Mouse (Mus musculus): Measurements from ENCODE around the gene Rsph3a. TPM values are rescaled to one million over a fixed set of nuclear protein-coding genes. Genes with fewer than 3 reads are reported as not detected.

Gene Rsph3a
- polyA plus RNA-seq, 1 experiment from 2014 or later, result 65.1 TPM

DNA sequence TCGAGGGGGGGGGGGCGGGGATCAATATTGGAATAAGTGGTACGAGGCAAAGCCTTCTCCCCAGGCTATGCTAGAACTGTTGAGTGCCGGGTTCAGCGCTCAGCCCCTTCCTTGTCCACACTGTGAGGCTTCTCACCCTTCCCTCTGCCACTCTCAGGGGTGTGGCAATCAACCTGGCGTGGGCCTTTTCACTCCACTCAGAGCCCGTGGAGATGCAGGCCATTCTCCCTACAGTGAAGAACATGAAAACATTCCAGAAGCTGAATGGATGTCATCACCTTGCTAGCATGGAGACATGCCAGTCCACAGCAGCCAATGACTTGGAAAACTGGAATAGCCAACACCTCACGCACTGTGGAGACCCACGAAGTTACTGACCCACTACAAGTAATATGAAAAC, 29.6 kb upstream of the Rsph3a start:
- no peak for ATAC-seq (ENCODE audit: low FRiP score)
- Histone ChIP-seq H3K9me3 (replicated peaks) (no peaks in the 10 kb centered on the region), H3K4me1 (no peaks in the 10 kb centered on the region), H3K27me3 (replicated peaks) (no peaks in the 10 kb centered on the region), H3K36me3 (no peaks in the 10 kb centered on the region), H3K4me3 (replicated peaks) (no peak overlapping the region), H3K9ac (replicated peaks) (no peak overlapping the region), H3K27ac (replicated peaks) (no peak overlapping the region), H3K4me2 (no peak overlapping the region)
- WGBS, result 86% methylated on average over 9 of the region's 9 CpGs

DNA sequence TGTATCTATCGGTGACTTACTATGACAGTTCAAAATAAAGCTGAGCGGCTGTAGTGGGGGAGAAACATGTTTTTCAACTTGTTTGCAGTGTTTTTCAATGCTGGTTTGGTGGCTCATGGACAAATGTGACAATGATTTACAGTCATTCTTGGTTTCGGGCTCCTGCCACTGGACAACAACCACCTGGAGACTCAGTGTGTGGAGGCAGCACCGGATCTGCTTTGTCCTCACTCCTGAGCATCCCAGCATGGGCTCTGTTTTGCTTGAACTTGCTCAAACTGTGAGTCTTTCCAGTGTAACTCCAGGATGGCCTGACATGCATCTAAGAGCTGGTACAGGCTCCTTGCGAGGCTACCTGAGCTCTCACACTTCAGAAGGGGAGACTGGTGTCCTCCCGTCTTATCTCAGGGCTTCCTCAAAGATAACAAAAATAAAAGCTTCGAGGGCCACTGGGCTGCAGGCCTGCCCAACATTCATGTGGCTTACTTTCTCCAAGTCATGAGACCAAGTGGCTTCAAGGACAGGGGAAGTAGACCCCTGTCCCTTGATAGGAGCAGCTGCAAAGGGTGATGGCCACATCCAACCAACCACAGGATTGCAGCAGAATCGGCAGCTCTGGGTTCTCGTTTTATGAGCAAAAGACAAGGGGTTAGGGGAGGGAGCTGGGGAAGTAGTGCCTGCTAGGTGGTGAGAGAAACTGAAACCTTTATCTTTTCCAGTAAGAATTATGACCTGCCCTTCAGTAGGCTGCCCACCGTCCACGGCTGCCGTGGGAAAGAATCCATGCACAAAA, 28.4 kb upstream of the Rsph3a start:
- Histone ChIP-seq H3K27ac (replicated peaks) (no peak overlapping the region), H3K9ac (replicated peaks) (no peak overlapping the region), H3K9me3 (replicated peaks) (no peaks in the 10 kb centered on the region), H3K4me3 (replicated peaks) (no peak overlapping the region), H3K27me3 (replicated peaks) (no peaks in the 10 kb centered on the region), H3K36me3 (no peaks in the 10 kb centered on the region), H3K4me1 (no peaks in the 10 kb centered on the region), H3K4me2 (no peak overlapping the region)
- 64% methylated on average over 12 of the region's 12 CpGs for WGBS
- no peak for ATAC-seq (ENCODE audit: low FRiP score)

DNA sequence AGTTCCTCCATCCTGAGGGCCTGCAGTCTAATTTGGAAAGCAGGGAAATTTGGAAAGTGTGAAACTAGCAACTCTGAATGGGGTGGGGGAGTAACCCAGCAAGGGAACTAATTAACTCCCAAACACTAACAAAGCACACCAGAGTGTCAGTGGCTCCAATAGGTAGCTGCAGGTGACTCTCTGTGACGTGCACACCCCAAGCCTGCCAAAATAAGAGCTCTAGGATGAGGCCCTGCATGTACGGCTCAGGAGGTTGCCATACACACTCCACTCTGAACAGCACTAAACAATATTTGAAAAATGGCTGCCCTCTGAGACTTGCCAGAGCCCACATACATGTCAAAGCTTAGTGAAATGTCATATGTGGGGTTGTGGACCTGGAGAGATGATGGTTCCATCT, 27.1 kb upstream of the Rsph3a start:
- no peak for ATAC-seq (ENCODE audit: low FRiP score)
- no peak overlapping the region for H3K9ac ChIP-seq (replicated peaks)
- H3K27me3 ChIP-seq (replicated peaks), result no peaks in the 10 kb centered on the region
- WGBS, result 89% methylated on average over 2 of the region's 2 CpGs
- H3K9me3 ChIP-seq (replicated peaks), result no peaks in the 10 kb centered on the region
- no peak overlapping the region for H3K27ac ChIP-seq (replicated peaks)
- H3K36me3 ChIP-seq, result no peaks in the 10 kb centered on the region
- no peak overlapping the region for H3K4me3 ChIP-seq (replicated peaks)
- H3K4me2 ChIP-seq, result no peak overlapping the region
- no peaks in the 10 kb centered on the region for H3K4me1 ChIP-seq

DNA sequence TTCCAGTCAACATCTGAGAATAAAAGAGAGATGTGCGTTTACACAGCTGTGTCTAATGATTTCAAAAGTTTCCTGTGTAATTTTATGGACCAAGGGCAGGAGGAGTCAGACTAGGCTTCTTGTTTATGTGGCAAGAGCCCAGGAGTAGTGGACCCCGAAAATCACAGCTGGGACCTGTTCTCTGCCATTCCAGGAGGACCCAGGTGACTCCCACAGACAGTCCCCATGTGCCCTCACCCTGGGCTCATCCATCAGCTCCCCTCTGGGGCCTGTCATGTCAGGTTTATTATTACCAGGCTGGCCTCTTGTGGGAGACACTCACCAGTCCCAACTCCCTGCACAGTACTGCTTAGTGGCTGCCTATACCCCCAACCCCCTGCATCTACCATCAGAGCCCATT, 26.2 kb upstream of the Rsph3a start:
- H3K9ac ChIP-seq (replicated peaks), result no peak overlapping the region
- H3K4me1 ChIP-seq, result no peaks in the 10 kb centered on the region
- no peak overlapping the region for H3K27ac ChIP-seq (replicated peaks)
- H3K4me3 ChIP-seq (replicated peaks), result no peak overlapping the region
- WGBS, result 85% methylated on average over 2 of the region's 2 CpGs
- H3K36me3 ChIP-seq, result no peaks in the 10 kb centered on the region
- ATAC-seq (ENCODE audit: low FRiP score), result no peak
- H3K27me3 ChIP-seq (replicated peaks), result no peaks in the 10 kb centered on the region
- H3K9me3 ChIP-seq (replicated peaks), result no peaks in the 10 kb centered on the region
- H3K4me2 ChIP-seq, result no peak overlapping the region

DNA sequence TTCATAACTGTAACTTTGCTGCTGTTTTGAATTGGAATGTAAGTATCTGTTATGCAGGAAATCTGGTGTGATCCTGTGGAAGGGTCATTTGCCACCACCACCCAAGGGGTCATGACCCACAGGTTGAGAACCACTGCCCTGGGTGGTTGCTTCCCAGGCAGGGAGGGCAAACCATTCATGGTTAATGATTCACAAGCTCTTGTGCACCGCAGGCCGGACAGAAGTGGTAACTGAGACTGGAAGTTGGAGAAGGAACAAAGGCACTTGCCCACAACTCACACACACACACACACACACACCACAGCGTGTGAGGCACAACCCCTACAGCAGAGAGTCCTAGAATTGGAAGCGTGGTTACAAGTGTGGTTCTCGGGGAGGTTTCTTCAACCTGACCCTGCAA, 22.9 kb upstream of the Rsph3a start:
- Histone ChIP-seq H3K4me1 (no peaks in the 10 kb centered on the region), H3K27ac (replicated peaks) (no peak overlapping the region), H3K36me3 (no peaks in the 10 kb centered on the region), H3K27me3 (replicated peaks) (no peaks in the 10 kb centered on the region), H3K4me2 (no peak overlapping the region), H3K9ac (replicated peaks) (no peak overlapping the region), H3K4me3 (replicated peaks) (no peak overlapping the region), H3K9me3 (replicated peaks) (no peaks in the 10 kb centered on the region)
- ATAC-seq (ENCODE audit: low FRiP score), result no peak
- 69% methylated on average over 5 of the region's 5 CpGs for WGBS

DNA sequence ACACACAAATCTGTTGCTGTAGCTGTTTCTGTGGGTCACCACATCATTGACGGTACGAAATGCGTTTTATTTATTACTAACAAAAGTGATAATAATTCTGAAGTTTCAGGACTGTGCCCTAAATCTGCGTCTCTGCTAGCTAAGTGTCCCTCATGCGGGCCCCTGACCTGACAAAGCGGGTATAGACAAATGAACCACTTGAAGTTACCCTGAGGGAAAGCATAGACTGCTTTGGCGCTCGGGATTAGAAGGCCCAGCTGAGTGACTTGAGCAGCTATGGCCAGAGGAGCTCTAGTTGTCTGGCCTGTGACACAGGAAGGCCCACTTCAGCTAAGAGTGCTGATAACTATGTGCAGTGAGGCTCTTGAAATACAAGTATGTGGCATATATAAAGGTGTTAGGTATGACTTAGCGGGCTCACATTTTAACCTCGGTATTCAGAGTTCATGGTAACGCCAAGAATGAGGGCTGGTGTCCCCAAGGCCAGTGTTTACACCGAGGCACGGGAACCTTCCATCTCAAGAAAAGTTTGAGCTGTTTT, 21.2 kb upstream of the Rsph3a start:
- no peaks in the 10 kb centered on the region for H3K27me3 ChIP-seq (replicated peaks)
- H3K9ac ChIP-seq (replicated peaks), result no peak overlapping the region
- no peak overlapping the region for H3K4me3 ChIP-seq (replicated peaks)
- H3K4me1 ChIP-seq, result no peaks in the 10 kb centered on the region
- H3K9me3 ChIP-seq (replicated peaks), result no peaks in the 10 kb centered on the region
- H3K27ac ChIP-seq (replicated peaks), result no peak overlapping the region
- H3K4me2 ChIP-seq, result no peak overlapping the region
- 91% methylated on average over 13 of the region's 13 CpGs for WGBS
- no peak for ATAC-seq (ENCODE audit: low FRiP score)
- no peaks in the 10 kb centered on the region for H3K36me3 ChIP-seq

DNA sequence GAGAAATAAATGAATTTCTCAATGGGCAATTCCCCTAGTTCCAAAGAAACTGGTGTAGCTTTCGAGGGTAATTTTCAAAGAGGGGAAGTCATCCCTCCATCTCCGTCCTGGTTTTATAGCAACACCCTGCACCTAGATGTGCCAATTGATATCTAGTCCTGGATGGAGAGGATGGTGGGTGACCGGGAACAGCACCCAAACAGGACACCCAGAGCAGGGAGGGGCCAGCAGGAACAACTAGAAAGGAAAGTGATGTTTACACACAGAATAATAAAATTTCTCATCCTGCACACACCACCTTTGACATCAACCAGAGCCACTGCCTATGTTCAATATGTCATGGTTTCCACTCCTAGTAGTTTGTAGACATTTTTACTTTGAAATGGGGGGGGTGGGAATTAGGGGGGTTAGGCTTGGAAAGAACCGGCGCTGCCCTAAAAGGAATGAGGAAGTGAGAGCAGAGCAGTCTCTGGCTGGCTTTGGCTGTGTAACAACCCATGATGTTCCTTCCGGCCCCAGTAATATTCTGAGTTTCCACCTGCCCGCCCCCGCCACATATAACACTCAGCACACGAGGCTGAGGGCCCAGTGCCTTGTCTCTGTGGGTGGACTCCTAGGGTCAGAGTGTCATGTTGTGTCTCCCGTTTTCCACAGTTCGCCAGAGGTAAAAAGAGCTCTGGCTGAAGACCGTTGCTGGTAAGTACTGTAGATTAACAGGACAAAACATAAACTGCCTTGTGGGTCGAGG, 19.8 kb upstream of the Rsph3a start, which contains the start of gene Tagap:
Gene Tagap (plus strand): TSS at position 588 of the 748 bp plus-strand sequence.
- H3K9ac ChIP-seq (replicated peaks), result no peak within 1 kb of the TSS
- no peak within 1 kb of the TSS for H3K4me3 ChIP-seq (replicated peaks)
- no peaks in the 10 kb centered on the region for H3K27me3 ChIP-seq (replicated peaks)
- no peak within 1 kb of the TSS for H3K27ac ChIP-seq (replicated peaks)
- no peaks in the 10 kb centered on the region for H3K9me3 ChIP-seq (replicated peaks)
- WGBS, result 71% methylated on average over 13 of the region's 13 CpGs
- ATAC-seq (ENCODE audit: low FRiP score), result no peak
- no peaks in the 10 kb centered on the region for H3K4me1 ChIP-seq
- H3K36me3 ChIP-seq, result no peaks in the 10 kb centered on the region
- no peak within 1 kb of the TSS for H3K4me2 ChIP-seq

DNA sequence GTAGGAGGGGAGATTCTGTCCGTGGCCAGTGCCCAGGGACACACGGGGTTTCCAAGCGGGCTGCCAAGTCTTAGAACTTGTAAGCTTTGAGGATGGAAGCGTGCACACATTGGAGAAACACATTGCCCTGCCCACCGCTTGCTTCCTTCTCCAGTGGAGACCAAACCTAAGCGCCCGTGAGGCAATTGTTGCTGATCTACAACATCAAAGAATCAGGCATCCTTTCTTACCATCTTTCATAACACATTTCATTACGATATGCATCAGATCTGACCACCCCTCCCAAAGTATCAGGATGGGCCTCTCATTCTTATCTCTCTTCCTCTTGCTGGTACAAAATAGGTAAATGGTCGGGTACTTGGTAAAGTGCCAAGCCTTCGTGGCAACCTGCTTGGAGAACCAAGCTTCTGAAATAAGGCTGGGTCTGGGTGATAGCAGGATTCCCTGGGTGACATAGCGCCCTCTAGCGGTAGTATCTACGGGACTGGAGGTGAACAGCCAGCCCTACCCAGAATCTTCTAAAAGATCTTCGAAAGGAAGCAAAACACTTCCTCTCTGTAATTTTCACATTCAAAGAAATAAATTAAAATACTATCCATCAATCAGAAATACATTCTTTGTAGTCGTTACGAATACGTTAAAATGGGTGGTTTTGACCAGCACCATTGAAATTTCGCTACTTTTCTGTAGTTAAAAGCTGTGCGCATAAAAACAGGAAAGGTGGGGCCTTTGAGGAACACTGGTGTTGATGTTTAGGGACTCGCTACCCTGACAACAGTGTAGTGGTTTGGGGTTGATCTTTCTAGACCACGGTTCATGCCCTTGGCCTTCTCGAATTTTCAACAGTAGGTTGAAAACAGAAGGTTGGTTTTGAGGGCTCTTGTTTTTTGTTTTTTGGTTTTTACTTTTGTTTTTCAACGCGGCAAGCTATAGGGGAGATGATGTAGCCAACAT, 17.6 kb upstream of the Rsph3a start:
- H3K9ac ChIP-seq (replicated peaks), result no peak overlapping the region
- ATAC-seq (ENCODE audit: low FRiP score), result no peak
- WGBS, result 72% methylated on average over 24 of the region's 24 CpGs
- H3K27me3 ChIP-seq (replicated peaks), result no peaks in the 10 kb centered on the region
- no peaks in the 10 kb centered on the region for H3K9me3 ChIP-seq (replicated peaks)
- H3K4me1 ChIP-seq, result 0 out of 2 replicates have a peak, but pooled peaks cover 2% of the 10 kb centered on the region
- H3K36me3 ChIP-seq, result no peaks in the 10 kb centered on the region
- H3K4me3 ChIP-seq (replicated peaks), result no peak overlapping the region
- H3K4me2 ChIP-seq, result no peak overlapping the region
- H3K27ac ChIP-seq (replicated peaks), result no peak overlapping the region

DNA sequence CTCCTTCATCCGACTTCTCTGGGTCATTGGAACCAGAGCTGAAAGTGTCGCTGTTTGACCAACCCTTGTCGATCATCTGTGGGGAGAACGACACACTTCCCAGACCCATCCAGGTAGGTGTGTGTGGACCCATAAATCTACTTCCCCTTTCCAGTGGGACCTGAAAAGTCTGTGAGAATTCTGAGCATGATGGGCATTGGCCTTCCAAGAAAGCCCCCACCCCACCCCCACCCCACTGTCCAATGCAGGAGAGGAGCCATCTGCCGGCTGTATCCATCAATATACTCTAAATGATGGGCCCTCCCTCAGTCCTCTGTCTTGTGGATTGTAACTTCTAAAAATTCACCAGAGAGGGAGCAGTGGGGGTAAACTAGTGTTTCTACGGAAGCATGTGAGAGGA, 16.8 kb upstream of the Rsph3a start:
- 84% methylated on average over 6 of the region's 6 CpGs for WGBS
- no peaks in the 10 kb centered on the region for H3K27me3 ChIP-seq (replicated peaks)
- no peak overlapping the region for H3K9ac ChIP-seq (replicated peaks)
- H3K27ac ChIP-seq (replicated peaks), result no peak overlapping the region
- no peak overlapping the region for H3K4me2 ChIP-seq
- ATAC-seq (ENCODE audit: low FRiP score), result no peak
- H3K9me3 ChIP-seq (replicated peaks), result no peaks in the 10 kb centered on the region
- H3K4me1 ChIP-seq, result 0 out of 2 replicates have a peak, but pooled peaks cover 2% of the 10 kb centered on the region
- H3K4me3 ChIP-seq (replicated peaks), result no peak overlapping the region
- H3K36me3 ChIP-seq, result no peaks in the 10 kb centered on the region

DNA sequence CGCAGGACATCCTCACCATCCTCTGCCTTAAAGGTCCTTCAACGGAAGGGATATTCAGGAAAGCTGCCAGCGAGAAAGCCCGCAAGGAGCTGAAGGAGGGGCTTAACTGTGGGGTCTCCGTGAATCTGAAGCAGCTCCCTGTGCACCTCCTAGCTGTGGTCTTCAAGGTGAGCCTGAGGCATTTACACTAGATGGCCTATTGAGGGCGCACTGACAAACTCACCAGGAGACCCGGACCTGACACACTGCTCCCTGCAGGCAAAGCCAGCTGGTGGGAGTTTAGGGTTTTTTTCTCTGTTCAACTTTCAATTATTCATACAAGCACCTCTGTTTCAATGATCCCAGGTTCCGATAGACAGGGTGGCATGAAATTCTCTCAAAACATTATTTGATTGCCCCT, 16.1 kb upstream of the Rsph3a start:
- no peaks in the 10 kb centered on the region for H3K36me3 ChIP-seq
- no peak for ATAC-seq (ENCODE audit: low FRiP score)
- 34% methylated on average over 8 of the region's 8 CpGs for WGBS
- no peak overlapping the region for H3K27ac ChIP-seq (replicated peaks)
- no peak overlapping the region for H3K4me3 ChIP-seq (replicated peaks)
- no peak overlapping the region for H3K9ac ChIP-seq (replicated peaks)
- H3K9me3 ChIP-seq (replicated peaks), result no peaks in the 10 kb centered on the region
- 0 out of 2 replicates have a peak, but pooled peaks cover 2% of the 10 kb centered on the region for H3K4me1 ChIP-seq
- no peaks in the 10 kb centered on the region for H3K27me3 ChIP-seq (replicated peaks)
- H3K4me2 ChIP-seq, result no peak overlapping the region

Measured in neural tube, embryonic 15.5 days (tissue).